Mouse (Mus musculus): ENCODE measurements around the gene Nploc4.
A peak's percentile ranks its signal among the peaks of the same experiment; 100 is the strongest.
"Not testable (repeated sequence)": the region's sequence is repeated elsewhere in the genome, so short reads cannot be mapped to it uniquely, and the experiment has no call there.

The Nploc4 gene

DNA sequence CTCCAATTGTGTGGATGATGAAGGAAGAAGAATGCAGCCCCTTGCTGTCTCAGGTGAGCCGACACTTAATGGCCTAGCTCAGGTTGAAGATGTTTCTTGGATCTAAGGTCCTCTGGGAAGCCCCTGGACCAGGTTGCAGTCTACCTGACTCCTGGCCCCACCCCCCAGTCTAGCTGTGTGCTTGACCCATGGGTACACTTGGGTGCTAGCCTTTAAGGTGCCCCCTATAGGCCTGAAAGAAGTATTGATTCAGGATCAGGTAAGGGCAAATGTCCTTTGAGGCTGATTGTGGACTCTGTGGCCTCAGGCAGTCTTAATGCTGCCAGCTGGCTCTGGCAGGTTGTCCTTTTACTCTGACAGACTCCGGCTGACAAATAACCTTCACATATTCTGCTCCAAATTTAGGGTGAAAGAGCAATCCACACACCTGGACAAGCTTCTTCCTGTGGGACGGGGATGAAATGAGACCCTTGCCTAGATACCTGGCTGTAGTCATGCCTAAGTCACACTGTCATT lies 5.3 kb upstream of the Nploc4 start:
- DNase-seq (ENCODE audit: low spot score in 2 of 2): no peak

DNA sequence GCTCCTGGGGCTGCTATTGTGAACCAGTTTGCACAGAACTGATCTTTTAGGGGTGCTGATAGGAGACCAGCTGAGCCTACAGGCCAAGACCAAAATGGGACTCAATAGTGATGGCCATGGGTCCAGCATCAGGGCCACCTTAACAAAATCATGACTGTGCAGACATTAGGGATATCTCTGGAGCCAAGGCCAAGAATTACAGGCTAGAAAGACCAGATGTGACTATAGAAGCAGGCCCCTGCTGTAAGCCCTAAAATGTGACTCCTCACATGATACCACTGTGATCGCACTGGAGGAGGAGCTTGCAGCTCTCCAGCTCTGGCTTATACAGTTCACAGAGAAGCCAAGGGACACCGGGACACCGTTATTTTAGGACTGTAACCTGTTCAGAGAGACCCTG lies 4.8 kb upstream of the Nploc4 start, which contains the start of gene Tspan10:
Tspan10 (plus strand) TSS at position 301 of the 400 bp plus-strand sequence.
- DNase-seq (ENCODE audit: low spot score in 2 of 2): no peak

DNA sequence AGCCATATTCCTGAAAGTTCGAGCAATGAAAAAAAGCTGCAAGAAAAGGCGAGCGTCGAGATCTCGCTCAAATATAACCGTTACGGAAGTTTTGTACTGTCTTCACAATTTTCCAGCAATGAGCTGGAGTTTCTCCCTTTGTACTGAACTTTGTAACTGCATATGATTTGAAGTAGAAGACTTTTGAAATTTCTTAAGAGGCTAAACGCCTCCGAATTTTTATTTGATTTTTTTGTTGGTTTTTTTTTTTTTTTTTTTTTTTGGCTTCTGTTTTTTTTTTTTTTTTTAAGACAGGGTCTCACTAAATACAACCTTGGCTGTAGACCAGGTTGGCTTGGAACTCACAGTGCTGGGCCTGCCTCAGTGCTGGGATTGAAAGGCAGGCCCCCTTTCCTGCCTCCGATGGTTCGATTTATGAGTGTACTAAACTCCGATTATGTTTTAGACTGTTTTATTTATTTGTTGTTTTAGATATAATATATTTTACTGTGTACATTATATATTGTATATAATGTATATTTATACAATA lies 413 bp upstream of the Nploc4 start:
- DNase-seq (ENCODE audit: low spot score in 2 of 2): no peak

DNA sequence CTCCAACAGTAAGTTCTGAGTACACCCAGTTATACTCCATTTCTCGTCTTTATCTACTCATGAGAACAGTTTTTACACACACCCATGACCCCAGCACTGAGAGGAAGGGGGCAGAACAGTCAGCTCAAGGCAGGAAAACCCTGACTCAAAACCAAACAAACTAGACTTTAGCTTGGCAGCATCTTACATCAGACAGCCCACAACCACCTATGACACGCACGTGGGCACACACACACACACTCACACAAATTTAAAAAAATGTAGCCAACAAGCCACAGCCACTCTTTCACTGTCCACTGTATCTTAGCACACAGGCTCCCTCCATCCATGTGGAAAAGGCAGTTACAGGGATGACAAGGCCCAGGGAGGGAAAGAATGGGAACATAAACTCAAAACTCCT lies 10.8 kb downstream of the Nploc4 start:
- DNase-seq (ENCODE audit: low spot score in 2 of 2): no peak

DNA sequence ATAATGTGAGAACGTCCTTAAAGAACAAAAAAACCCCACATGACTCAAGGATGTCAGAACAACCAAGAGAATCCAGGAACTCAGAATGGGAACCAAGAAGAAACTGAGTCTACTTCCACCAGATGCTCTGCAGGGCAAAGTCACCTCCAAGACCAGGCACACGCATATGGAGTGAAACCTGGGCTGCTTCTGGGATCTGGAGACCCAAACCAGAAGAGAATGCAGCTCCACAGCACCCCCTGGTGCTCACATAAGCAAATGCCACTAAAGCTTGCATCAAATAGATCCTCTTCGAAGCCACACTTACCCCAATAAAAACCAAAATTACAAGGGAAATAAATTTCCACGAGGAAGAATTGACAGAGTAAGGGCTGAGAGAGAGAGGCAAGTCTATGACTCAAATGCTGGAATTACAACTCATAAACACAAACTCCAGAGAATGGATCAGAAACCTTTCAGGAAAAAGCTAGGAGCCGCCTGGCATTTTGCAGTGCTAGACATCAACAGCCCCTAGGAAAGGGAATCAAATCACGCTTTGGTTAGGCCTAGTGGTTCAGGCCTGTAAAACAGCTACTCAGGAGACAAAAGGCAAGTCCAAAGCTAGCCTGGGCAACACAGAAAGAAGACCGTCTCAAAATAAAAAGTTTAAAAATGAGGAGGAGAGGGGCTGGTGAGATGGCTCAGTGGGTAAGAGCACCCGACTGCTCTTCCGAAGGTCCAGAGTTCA lies 13.8 kb downstream of the Nploc4 start:
- peak; percentile 33 to 42 for DNase-seq (ENCODE audit: low spot score in 2 of 2)

DNA sequence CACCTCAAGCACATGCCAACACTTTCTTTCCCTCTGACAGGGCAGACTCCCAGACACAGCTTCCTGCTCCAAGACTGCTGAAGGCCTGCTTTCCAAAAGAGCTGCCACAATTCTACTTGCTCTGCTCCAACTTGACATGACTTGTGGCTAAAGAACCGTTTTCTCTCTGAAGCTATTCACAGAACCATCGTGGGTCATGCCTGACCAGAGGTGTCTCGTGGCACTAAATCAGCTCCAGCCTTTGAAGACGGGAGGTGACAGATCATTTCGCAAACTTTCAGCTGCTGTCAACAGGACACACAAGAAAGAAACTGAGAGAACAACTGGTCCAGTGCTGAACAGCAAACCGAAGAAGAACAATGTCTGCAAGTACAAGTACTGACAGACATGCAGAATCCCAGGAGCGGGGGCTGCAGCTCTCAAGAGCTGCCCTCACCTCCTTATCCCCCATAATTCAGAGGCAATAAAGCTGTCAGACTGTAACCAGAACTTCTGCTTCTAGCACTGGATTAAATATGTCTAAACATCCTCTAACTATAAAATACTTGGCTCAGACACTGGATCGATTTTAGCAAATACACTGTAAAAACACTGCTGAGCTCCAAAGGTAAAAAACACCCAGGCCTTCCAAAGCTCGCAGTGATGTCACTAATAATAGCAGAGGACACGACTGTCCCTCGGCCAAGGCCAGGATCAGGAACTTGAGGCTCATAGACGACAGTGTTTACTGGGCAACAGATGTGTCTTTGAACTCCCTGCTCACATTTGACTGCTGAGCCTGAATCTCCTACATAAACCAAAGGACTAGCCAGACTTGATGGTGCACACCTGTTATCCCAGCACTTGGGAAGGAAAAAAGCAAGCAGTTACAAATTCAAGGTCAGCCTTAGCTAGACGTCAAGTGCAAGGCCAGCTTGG lies 14.6 kb downstream of the Nploc4 start:
- no peak for DNase-seq (ENCODE audit: low spot score in 2 of 2)

DNA sequence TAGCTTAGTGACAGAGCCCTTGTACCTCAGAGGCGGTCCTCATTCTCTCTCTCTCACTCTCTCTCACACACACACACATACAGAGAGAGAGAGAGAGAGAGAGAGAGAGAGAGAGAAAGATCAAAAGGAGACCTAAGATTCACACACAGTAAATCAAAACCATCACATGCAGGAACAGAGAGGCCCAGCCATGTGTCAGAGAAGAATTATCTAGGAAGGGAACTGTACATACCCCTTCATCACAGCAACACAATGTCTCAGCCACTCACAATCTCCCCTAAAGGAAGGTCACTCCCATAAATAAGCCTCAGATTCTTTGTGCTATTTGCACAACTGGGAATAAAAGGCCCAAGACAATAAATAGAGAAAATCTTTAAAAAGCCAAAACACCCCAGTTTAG lies 18.9 kb downstream of the Nploc4 start:
- no peak for DNase-seq (ENCODE audit: low spot score in 2 of 2)

DNA sequence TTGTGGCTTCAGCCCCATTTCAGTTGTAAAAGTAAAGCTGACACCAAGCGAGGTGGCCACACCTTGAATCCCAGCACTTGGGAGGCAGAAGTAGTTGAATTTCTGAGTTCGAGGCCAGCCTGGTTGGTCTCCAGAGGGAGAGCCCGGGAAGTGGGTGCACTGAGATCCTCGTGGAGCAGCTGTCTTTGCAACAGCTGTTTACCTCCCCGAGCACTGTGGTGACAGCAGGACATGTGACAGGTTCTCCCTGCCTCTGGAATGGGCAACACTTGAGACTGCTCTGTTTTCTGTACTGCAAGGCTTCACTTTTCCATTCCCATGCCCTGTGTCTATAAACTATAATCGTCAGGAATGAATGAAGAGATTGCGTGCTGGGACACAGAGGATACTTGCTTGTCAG lies 19.7 kb downstream of the Nploc4 start:
- no peak for DNase-seq (ENCODE audit: low spot score in 2 of 2)

DNA sequence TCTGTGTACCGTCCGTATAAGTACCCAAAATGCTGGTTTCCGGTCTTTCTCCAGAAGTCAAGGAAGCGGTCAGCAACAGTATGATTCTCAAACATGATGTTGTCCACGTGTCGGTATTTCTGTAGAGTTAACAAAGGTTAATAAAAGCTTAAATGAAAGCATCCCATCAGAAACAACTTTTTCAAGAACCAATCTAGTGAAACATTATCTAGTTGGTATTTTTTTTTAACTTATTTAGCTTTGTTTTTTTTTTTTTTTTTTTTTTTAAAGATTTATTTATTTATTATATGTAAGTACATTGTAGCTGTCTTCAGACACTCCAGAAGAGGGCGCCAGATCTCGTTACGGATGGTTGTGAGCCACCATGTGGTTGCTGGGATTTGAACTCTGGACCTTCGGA lies 23.9 kb downstream of the Nploc4 start:
- not testable (repeated sequence) for DNase-seq (ENCODE audit: low spot score in 2 of 2)

DNA sequence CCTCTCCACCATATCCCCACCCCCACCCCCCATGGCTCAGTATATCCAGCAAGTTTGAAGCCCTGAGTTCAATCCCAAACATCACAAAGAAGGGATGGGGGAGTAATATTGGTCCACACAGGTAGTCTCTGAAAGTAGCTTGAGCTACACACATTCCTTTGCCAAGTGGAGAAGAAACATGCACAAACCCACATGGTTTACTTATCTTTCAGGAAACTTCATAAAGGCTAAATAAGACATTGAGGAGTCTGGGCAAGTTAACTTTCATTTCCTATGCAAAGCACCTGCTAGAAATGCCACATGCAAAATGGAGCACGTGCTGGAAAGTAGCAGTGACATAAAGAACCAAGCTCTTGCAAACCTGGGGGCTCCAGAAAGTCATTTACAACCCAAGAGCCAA lies 31.1 kb downstream of the Nploc4 start:
- no peak for DNase-seq (ENCODE audit: low spot score in 2 of 2)

DNA sequence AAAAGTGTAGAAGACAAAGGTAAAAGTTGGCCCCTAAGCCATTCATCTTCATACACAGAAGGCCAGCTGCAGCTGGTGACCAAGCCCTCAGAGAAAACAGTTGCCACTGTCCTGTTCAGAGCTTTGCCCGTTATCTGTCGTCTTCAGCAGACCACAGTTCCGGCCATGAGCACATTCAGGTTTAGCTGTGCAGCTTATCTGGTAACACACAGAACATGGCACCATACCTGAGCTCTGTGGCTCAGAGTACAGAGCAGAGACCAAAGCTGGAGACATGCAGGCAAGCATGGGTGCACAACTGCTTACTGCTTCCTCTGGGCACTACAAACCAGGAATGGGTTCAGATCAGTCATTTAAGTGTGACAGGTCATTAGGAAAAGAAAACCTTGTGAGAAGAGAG lies 31.6 kb downstream of the Nploc4 start:
- no peak for DNase-seq (ENCODE audit: low spot score in 2 of 2)

DNA sequence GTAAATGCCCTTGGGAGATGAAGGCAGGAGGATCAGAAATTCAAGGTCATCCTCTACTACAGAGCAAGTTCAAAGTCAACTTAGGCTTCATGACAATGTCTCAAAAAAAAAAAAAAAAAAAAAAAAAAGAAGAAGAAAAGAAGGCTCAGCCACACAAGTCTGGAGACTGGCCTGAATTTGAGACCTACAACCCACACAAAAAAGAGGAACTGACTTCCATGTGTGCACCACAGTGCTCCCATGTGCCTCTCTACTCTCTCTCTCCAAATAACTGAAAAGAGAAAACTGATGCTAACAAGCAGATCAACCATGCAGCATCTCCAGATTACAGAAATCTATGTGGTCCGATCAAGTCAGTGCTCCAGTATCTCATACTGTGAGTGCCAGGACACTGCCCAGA lies 32.7 kb downstream of the Nploc4 start:
- DNase-seq (ENCODE audit: low spot score in 2 of 2): no peak

DNA sequence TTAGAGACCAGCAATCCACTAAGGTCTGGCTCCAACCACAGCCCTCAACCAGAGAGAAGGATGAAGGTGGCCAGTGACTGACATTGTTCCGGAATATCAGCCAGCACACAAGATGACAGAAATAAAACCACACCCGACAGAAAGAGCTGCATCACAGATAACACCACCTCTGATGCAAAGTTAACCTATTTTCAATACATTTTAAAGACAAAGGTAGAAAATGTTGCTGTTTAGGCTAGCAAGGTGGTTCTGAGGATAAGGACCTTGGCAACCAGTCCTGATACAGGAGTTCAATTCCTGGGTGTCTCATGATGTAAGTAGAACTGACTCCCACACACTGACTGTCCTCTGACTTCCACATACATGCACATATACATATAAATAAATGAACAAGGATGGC lies 38.2 kb downstream of the Nploc4 start:
- DNase-seq (ENCODE audit: low spot score in 2 of 2): no peak

DNA sequence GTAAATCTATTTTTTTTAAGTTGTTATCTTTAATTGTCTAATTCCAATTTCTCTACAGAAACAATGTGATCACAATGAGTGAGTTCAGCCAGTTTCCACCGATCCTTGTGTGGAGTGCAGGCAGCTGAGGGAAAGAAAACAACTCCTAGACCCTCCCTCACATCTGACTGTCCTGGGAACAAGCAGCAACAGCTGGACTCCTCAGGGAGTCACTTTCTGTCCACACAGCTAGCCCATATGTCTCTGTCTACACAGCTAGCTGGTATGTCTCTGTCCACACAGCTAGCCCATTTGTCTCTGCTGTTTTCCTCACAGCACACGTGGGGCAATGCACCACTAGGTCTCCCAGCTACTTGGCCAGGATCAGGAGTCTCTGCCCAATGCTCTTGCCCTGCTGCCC lies 39.9 kb downstream of the Nploc4 start:
- no peak for DNase-seq (ENCODE audit: low spot score in 2 of 2)

DNA sequence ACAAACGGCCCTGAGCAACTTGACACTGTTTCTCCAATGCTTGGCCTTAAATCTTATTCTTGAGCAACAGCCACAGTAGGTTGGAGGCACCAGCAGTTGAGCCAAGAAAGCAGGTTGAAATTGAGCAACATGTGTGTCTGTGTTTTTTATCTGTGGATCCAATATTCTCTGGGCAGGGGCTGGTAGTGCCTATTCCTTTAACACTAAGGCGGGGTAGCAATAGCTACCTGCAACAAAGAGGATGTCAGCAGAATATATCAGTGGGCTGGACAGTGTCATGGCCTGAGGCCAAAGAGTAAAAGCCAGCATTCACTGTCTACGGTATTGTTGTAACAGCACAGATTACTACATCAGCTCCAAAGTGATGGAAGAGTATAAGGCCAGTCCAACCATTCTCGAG lies 41.8 kb downstream of the Nploc4 start:
- no peak for DNase-seq (ENCODE audit: low spot score in 2 of 2)

DNA sequence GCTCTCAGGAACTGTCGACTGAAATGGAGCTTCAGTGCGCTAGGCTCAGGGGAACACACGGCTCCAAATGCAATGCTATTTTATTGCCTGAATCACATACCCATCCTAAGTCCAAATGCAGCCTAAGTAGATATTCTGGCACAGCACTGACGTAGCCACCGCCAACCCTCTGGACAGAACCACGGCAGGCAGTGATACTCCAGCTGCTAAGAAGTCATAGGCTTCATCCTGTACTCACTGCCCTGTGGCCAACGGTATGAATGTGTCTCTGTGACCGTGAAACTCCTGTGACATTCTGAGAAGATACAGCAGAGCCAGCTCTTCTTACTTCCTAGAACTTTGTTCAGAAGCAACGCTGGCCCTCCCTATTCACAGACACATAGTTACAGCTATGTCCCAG lies 48.9 kb downstream of the Nploc4 start:
- no peak for DNase-seq (ENCODE audit: low spot score in 2 of 2)

DNA sequence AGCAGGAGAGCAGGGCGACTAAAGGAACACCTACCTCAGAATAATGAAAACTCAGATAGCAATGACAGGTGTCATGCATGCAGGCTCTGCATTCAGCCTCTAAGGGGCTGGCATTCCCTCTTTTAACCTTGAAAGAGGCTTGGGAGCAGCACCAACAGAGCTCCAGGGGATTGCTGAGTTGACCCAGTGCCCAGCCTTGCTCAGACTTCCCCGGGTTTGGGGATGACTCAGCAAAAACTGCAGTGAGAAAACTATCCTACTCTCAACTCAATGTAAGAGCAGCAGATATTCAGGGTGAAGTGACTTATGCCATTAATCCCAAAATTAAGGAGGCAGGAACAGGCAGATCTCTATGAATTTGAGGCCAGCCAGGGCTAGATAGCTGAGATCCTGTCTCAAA lies 50.4 kb downstream of the Nploc4 start:
- no peak for DNase-seq (ENCODE audit: low spot score in 2 of 2)

DNA sequence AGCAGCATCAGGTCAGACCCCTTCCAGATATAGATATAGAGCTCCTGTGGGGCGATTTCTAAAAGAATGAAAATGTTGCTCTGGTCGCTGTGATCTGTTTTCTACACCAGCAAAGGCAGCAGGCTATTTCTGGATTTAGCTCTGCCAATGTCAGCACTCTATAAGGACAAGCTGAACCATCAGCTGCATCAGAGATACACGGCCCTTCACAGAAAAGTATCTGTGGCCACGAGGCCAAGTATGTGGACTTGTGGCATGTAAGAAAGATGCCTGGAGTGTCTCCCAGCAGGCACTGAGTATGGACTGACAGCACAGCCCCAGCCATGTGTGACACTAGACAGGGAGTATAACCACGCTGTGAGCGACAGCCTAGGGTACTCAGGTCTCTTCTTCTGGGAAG lies 50.9 kb downstream of the Nploc4 start:
- DNase-seq (ENCODE audit: low spot score in 2 of 2): no peak

DNA sequence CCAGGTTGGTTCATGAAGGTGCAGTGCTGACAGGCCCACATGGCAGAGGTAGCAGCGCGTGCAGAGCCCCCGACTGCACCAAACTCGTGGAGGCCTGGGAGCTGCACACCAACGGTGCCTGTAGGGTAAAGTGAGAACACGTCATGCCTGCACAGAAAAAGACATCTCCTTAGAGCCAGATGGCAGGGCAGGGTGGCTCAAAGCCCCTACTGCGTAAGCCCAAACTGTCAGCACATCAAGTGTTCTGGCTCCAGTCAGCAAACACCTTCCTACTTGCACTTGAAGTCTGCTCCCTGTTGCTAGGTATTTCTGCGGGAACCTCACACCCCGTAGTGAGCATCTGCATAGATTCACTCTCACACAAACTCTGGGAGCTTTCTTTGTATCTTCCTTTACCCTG lies 55.0 kb downstream of the Nploc4 start:
- DNase-seq (ENCODE audit: low spot score in 2 of 2): no peak

DNA sequence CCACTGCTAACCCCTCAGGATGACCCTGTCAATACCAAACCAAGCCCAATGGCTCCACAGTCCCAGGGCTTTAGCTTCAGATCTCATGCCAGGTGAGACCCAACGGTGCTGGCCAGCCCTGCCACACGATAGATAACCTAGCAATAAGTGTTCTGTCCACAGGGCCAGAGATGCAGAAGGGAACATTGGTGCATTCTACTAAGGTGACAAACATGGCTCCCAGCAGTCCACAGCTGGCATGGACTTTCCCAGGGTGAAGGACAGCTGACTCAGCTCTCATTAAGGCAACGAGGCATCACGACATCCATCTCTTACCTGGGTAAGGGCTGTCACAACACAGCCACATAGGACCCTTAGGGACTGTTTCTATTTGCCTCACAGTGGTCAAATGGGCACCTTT lies 56.4 kb downstream of the Nploc4 start:
- DNase-seq (ENCODE audit: low spot score in 2 of 2): no peak

DNA sequence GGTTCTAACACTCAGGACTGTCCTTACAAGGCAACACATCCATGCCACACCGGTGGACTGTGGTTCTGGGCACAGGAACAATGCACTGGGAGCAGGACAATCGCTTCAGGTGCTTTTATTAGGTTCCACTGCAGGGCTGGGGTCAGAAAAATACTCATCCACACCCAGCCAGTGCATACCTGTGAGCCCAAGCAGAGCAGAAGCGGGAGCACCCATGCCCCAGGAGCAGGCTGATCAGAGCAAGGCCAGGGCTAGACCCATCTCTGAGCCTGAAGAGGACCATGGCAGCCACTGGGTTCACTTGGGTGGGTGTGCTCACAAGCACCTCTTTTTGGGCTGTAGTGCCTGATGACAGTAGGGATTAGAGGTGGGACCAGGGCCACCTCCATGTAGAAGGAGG lies 57.2 kb downstream of the Nploc4 start:
- DNase-seq (ENCODE audit: low spot score in 2 of 2): no peak

Data from urinary bladder, adult 18-20 months (tissue).